Mouse (Mus musculus) heart, adult 2 months (tissue): Measurements from ENCODE around the gene Mcts2. TPM values are rescaled to one million over a fixed set of nuclear protein-coding genes. Genes with fewer than 3 reads are reported as not detected.

Experiments used
- DNase-seq, 2 experiments: peaks; one replicate each; pipeline ENCODE4 v3.0.0; 2021
- H3K27ac ChIP-seq: fragments of 200-600 bp; 2 replicates; pipeline ENCODE4 v1.8.1; 2022
- H3K27me3 ChIP-seq: fragments of 200-500 bp; 2 replicates; pipeline ENCODE4 v1.6.1; 2012; ENCODE audit warnings: mild to moderate bottlenecking, low read length, inconsistent platforms, mixed read lengths; ENCODE audit not compliant: control insufficient read depth, insufficient read depth
- H3K36me3 ChIP-seq: fragments of 200-500 bp; 2 replicates; pipeline ENCODE4 v1.6.1; 2012; ENCODE audit warnings: low read length, inconsistent platforms; ENCODE audit not compliant: control insufficient read depth, insufficient read depth
- H3K4me1 ChIP-seq: fragments of 200-500 bp; 2 replicates; pipeline ENCODE4 v1.6.1; 2011; ENCODE audit warnings: low read length; ENCODE audit not compliant: control insufficient read depth, insufficient read depth
- H3K4me3 ChIP-seq: fragments of 200-600 bp; 2 replicates; pipeline ENCODE4 v1.8.1; 2022
- H3K79me2 ChIP-seq: fragments of 200-500 bp; replicated peaks from 2 replicates; pipeline ENCODE4 v1.6.1; 2012; ENCODE audit warnings: mild to moderate bottlenecking, inconsistent platforms, low read length, moderate library complexity, mixed read lengths; ENCODE audit not compliant: control insufficient read depth, insufficient read depth
- H3K9ac ChIP-seq: fragments of 200-500 bp; 2 replicates; pipeline ENCODE4 v1.6.1; 2012; ENCODE audit warnings: low read depth, mild to moderate bottlenecking, control low read depth, inconsistent platforms, low read length, mixed read lengths
- CTCF ChIP-seq: fragments of 200-600 bp; IDR thresholded peaks from 2 replicates; pipeline ENCODE4 v1.8.1; 2022; ENCODE audit warnings: antibody characterized with exemption, mild to moderate bottlenecking, moderate library complexity
- EP300 ChIP-seq: fragments of 200-500 bp; IDR thresholded peaks from 2 replicates; pipeline ENCODE4 v1.6.1; 2011; ENCODE audit warnings: low read depth, low read length, control low read depth; ENCODE audit not compliant: insufficient read depth
- POLR2A ChIP-seq: fragments of 200-500 bp; IDR thresholded peaks from 2 replicates; pipeline ENCODE4 v1.6.1; 2011; ENCODE audit warnings: mild to moderate bottlenecking, low read depth, low read length, control low read depth; ENCODE audit not compliant: insufficient read depth
- WGBS: fragments of 180-500 bp; shearing (Covaris S2); methylation state at CpG from one replicate; pipeline ENCODE4 v1.1.7; 2018; 5-methylcytosine and 5-hydroxymethylcytosine counted together
- intact Hi-C: fragments of 180-260 bp; cut with DNase I; formaldehyde crosslinking; loops from one replicate; pipeline ENCODE4 v1.15.1; 2025
- polyA plus RNA-seq: library from polyadenylated mRNA; depleted of rRNA; stranded (reverse); fragments of >200 nt; gene quantifications from 2 replicates; pipeline ENCODE4 v1.2.3, GENCODE M21; 2012
- total RNA-seq, 2 experiments: library from RNA; stranded (reverse); gene quantifications; 2 replicates each; pipeline ENCODE4 v1.2.3; 2021

Gene Mcts2
- total and polyA plus RNA-seq, 3 experiments, result 8.6 to 18.2 (median 14.8) TPM

- Histone ChIP-seq H3K27ac (peak overlapping the region; percentile 93), H3K9ac (peak overlapping the region; percentile 50), H3K36me3 (no peaks in the 10 kb centered on the region), H3K27me3 (no peaks in the 10 kb centered on the region), H3K79me2 (no peaks in the 10 kb centered on the region), H3K4me1 (peaks cover 23% of the 10 kb centered on the region), H3K4me3 (peak overlapping the region; percentile 6; the same call in 1 of the 2 replicates)
- intact Hi-C loops, result no loop called here
- TF ChIP-seq CTCF (no peak), POLR2A (peak; percentile 70), EP300 (no peak)
- peak in 1 of 2 experiments; percentile 49 for DNase-seq
- 64% methylated on average over 15 of the region's 15 CpGs for WGBS
These were observed 38.4 kb downstream of the Mcts2 start for GRCm38 (mm10) chr2:152725178-152725750.

- 86% methylated on average over 6 of the region's 6 CpGs for WGBS
- H3K79me2 ChIP-seq, result no peaks in the 10 kb centered on the region
- H3K9ac ChIP-seq, result no peak overlapping the region
- H3K27me3 ChIP-seq, result no peaks in the 10 kb centered on the region
- no peak overlapping the region for H3K4me3 ChIP-seq
- H3K4me1 ChIP-seq, result peaks cover 25% of the 10 kb centered on the region
- no peaks in the 10 kb centered on the region for H3K36me3 ChIP-seq
- TF ChIP-seq POLR2A, result no peak
- no peak for TF ChIP-seq CTCF
- no peak for DNase-seq
- H3K27ac ChIP-seq, result peak overlapping the region; percentile 93
- intact Hi-C loops, result no loop called here
These were observed 39.4 kb downstream of the Mcts2 start for GRCm38 (mm10) chr2:152726213-152726612.

- TF ChIP-seq POLR2A (peak; percentile 74), EP300 (peak; percentile 51; the same call in 1 of the 2 replicates), CTCF (no peak)
- peak; percentile 65 to 71 for DNase-seq
- intact Hi-C loops, result loop anchor here (1.0 kb wide), 1 partner anchor 11 kb away; no protein-coding TSS in a partner anchor
These were observed 40.0 kb downstream of the Mcts2 start for GRCm38 (mm10) chr2:152726751-152727335.

GRCm38 (mm10) chr2:152727795-152728510 lies 41.1 kb downstream of the Mcts2 start:
- H3K4me1 ChIP-seq, result peaks cover 25% of the 10 kb centered on the region
- WGBS, result 57% methylated on average over 14 of the region's 14 CpGs
- H3K4me3 ChIP-seq, result peak overlapping the region; percentile 44

More at GRCm38 (mm10) chr2:152726751-152727335, 40.0 kb downstream of the Mcts2 start:
- Histone ChIP-seq H3K27ac (peak overlapping the region; percentile 93), H3K36me3 (no peaks in the 10 kb centered on the region), H3K4me1 (peaks cover 25% of the 10 kb centered on the region), H3K27me3 (no peaks in the 10 kb centered on the region), H3K79me2 (no peaks in the 10 kb centered on the region), H3K4me3 (peak overlapping the region; percentile 44), H3K9ac (peak overlapping the region; percentile 69)
- 43% methylated on average over 6 of the region's 6 CpGs for WGBS

GRCm38 (mm10) chr2:152728594-152728993 lies 41.8 kb downstream of the Mcts2 start:
- peak overlapping the region; percentile 93 for H3K27ac ChIP-seq
- no peak for TF ChIP-seq EP300
- TF ChIP-seq CTCF, result no peak
- TF ChIP-seq POLR2A, result no peak
- 75% methylated on average over 7 of the region's 7 CpGs for WGBS
- DNase-seq, result no peak
- intact Hi-C loops, result no loop called here
- peaks cover 26% of the 10 kb centered on the region for H3K4me1 ChIP-seq
- no peaks in the 10 kb centered on the region for H3K79me2 ChIP-seq
- no peaks in the 10 kb centered on the region for H3K36me3 ChIP-seq
- H3K9ac ChIP-seq, result peak overlapping the region; percentile 8; the same call in 1 of the 2 replicates
- H3K27me3 ChIP-seq, result no peaks in the 10 kb centered on the region
- no peak overlapping the region for H3K4me3 ChIP-seq

More at GRCm38 (mm10) chr2:152727795-152728510, 41.1 kb downstream of the Mcts2 start:
- peak overlapping the region; percentile 93 for H3K27ac ChIP-seq
- H3K79me2 ChIP-seq, result no peaks in the 10 kb centered on the region
- H3K36me3 ChIP-seq, result no peaks in the 10 kb centered on the region
- intact Hi-C loops, result loop anchor here (1.0 kb wide), 1 partner anchor 10 kb away; no protein-coding TSS in a partner anchor
- no peaks in the 10 kb centered on the region for H3K27me3 ChIP-seq
- H3K9ac ChIP-seq, result peak overlapping the region; percentile 69
- TF ChIP-seq EP300, result peak; percentile 86
- peak; percentile 97 for TF ChIP-seq POLR2A
- no peak for TF ChIP-seq CTCF
- peak; percentile 66 to 77 for DNase-seq
